Mouse (Mus musculus): ENCODE data around the gene Scamp4. TPM values are rescaled to one million over a fixed set of nuclear protein-coding genes. Genes with fewer than 3 reads are reported as not detected.

Gene Scamp4
- polyA plus RNA-seq, 1 experiment from 2014 or later: 107 TPM

- Histone ChIP-seq H3K27ac (no peak overlapping the region), H3K9ac (no peak overlapping the region), H3K4me1 (peaks cover 26% of the 10 kb centered on the region), H3K27me3 (no peaks in the 10 kb centered on the region), H3K9me3 (replicated peaks) (no peaks in the 10 kb centered on the region), H3K4me2 (no peak overlapping the region), H3K4me3 (replicated peaks) (no peak overlapping the region), H3K36me3 (peaks cover 19% of the 10 kb centered on the region)
- WGBS: 39% methylated on average over 8 of the region's 8 CpGs
- ATAC-seq (replicated peaks; ENCODE audit: low FRiP score): no peak
Observed at GRCm38 (mm10) chr10:80619465-80620244, 17.0 kb downstream of the Scamp4 start.

GRCm38 (mm10) chr10:80620365-80620764 lies 17.7 kb downstream of the Scamp4 start:
- 90% methylated on average over 9 of the region's 9 CpGs for WGBS
- peaks cover 33% of the 10 kb centered on the region for H3K4me1 ChIP-seq
- H3K9me3 ChIP-seq (replicated peaks): no peaks in the 10 kb centered on the region
- H3K4me2 ChIP-seq: no peak overlapping the region
- no peak overlapping the region for H3K9ac ChIP-seq
- peaks cover 17% of the 10 kb centered on the region for H3K36me3 ChIP-seq
- no peak overlapping the region for H3K4me3 ChIP-seq (replicated peaks)
- H3K27ac ChIP-seq: 0 out of 2 replicates have a peak overlapping the region, but pooled peaks have one; percentile 98
- no peaks in the 10 kb centered on the region for H3K27me3 ChIP-seq
- ATAC-seq (replicated peaks; ENCODE audit: low FRiP score): no peak

GRCm38 (mm10) chr10:80620796-80621689 lies 18.4 kb downstream of the Scamp4 start:
- 42% methylated on average over 16 of the region's 16 CpGs for WGBS
- Histone ChIP-seq H3K9ac (peak overlapping the region; percentile 52), H3K4me2 (peak overlapping the region; percentile 67), H3K4me3 (replicated peaks) (peak overlapping the region; percentile 81), H3K27ac (peak overlapping the region; percentile 98), H3K4me1 (peaks cover 40% of the 10 kb centered on the region), H3K27me3 (no peaks in the 10 kb centered on the region), H3K36me3 (peaks cover 12% of the 10 kb centered on the region; the same call in 1 of the 2 replicates), H3K9me3 (replicated peaks) (no peaks in the 10 kb centered on the region)
- no peak for ATAC-seq (replicated peaks; ENCODE audit: low FRiP score)

- ATAC-seq (replicated peaks; ENCODE audit: low FRiP score): no peak
Observed at GRCm38 (mm10) chr10:80621690-80621939, 18.9 kb downstream of the Scamp4 start.

DNA sequence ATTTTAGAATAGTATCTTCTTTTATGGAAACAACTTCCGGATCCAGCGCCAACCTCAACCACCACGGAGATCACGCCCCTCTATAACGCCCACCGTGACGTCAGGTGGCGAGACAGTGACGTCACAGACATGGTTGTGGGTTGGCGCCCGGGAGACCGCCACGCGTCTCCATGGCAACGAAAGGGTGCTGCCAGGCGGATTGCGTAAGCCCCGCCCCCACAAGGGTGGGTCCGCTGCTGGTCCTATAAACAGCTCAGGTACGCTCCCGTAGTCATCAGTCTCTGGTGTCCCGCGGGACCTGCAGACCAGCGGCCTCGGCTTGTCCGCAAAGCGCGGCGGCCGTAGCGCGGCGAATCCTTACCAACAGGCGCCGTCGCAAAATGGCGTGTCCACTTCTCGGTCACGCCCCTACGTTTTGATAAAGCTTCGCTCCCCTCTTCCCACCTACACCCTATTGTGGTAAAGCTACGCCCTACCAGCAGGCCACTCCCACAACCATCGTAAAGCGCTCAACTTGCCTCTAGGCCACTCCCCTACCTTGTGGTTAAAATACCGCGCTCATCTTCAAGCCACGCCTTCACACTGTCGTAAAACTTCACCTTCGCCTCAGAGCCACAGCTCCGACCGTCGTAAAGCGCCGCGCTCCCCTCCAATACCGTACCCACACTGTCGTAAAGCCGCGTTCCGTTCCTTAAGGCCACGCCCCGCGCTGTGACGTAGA lies 19.4 kb downstream of the Scamp4 start:
- H3K27ac ChIP-seq: peak overlapping the region; percentile 98
- H3K9ac ChIP-seq: peak overlapping the region; percentile 52
- H3K27me3 ChIP-seq: no peaks in the 10 kb centered on the region
- under 1% methylated on average over 64 of the region's 64 CpGs for WGBS
- H3K36me3 ChIP-seq: peaks cover 6% of the 10 kb centered on the region; the same call in 1 of the 2 replicates
- peak overlapping the region; percentile 81 for H3K4me3 ChIP-seq (replicated peaks)
- no peaks in the 10 kb centered on the region for H3K9me3 ChIP-seq (replicated peaks)
- ATAC-seq (replicated peaks; ENCODE audit: low FRiP score): peak; percentile 94
- peak overlapping the region; percentile 67 for H3K4me2 ChIP-seq
- H3K4me1 ChIP-seq: peaks cover 50% of the 10 kb centered on the region

More at GRCm38 (mm10) chr10:80621690-80621939, 18.9 kb downstream of the Scamp4 start:
- peak overlapping the region; percentile 81 for H3K4me3 ChIP-seq (replicated peaks)
- no peaks in the 10 kb centered on the region for H3K27me3 ChIP-seq
- H3K9ac ChIP-seq: peak overlapping the region; percentile 52
- peaks cover 6% of the 10 kb centered on the region; the same call in 1 of the 2 replicates for H3K36me3 ChIP-seq
- WGBS: 2% methylated on average over 9 of the region's 9 CpGs
- no peaks in the 10 kb centered on the region for H3K9me3 ChIP-seq (replicated peaks)
- H3K27ac ChIP-seq: peak overlapping the region; percentile 98
- peaks cover 45% of the 10 kb centered on the region for H3K4me1 ChIP-seq
- peak overlapping the region; percentile 67 for H3K4me2 ChIP-seq

GRCm38 (mm10) chr10:80622661-80623456 lies 20.2 kb downstream of the Scamp4 start, which contains the start of gene Csnk1g2:
Csnk1g2 (plus strand) TSS chr10:80622838.
- Histone ChIP-seq H3K4me3 (replicated peaks) (peak within 1 kb of the TSS; percentile 81), H3K9ac (peak within 1 kb of the TSS; percentile 85), H3K9me3 (replicated peaks) (no peaks in the 10 kb centered on the region), H3K36me3 (peaks cover 6% of the 10 kb centered on the region; the same call in 1 of the 2 replicates), H3K27me3 (no peaks in the 10 kb centered on the region), H3K4me1 (peaks cover 57% of the 10 kb centered on the region), H3K27ac (peak within 1 kb of the TSS; percentile 98), H3K4me2 (peak within 1 kb of the TSS; percentile 67)
- under 1% methylated on average over 78 of the region's 85 CpGs for WGBS
- ATAC-seq (replicated peaks; ENCODE audit: low FRiP score): no peak; the same call in 1 of the 2 replicates

- WGBS: 7% methylated on average over 15 of the region's 15 CpGs
Observed at GRCm38 (mm10) chr10:80623457-80624191, 21.0 kb downstream of the Scamp4 start.

GRCm38 (mm10) chr10:80625764-80626163 lies 23.1 kb downstream of the Scamp4 start:
- Histone ChIP-seq H3K4me2 (no peak overlapping the region), H3K27ac (0 out of 2 replicates have a peak overlapping the region, but pooled peaks have one; percentile 18), H3K36me3 (peaks cover 25% of the 10 kb centered on the region), H3K9me3 (replicated peaks) (no peaks in the 10 kb centered on the region), H3K27me3 (no peaks in the 10 kb centered on the region), H3K4me1 (peaks cover 78% of the 10 kb centered on the region), H3K9ac (no peak overlapping the region), H3K4me3 (replicated peaks) (no peak overlapping the region)
- 85% methylated on average over 4 of the region's 4 CpGs for WGBS
- no peak for ATAC-seq (replicated peaks; ENCODE audit: low FRiP score)

More at GRCm38 (mm10) chr10:80623457-80624191, 21.0 kb downstream of the Scamp4 start:
- ATAC-seq (replicated peaks; ENCODE audit: low FRiP score): no peak
- H3K9me3 ChIP-seq (replicated peaks): no peaks in the 10 kb centered on the region
- no peaks in the 10 kb centered on the region for H3K27me3 ChIP-seq
- H3K4me2 ChIP-seq: peak overlapping the region; percentile 67
- peaks cover 6% of the 10 kb centered on the region; the same call in 1 of the 2 replicates for H3K36me3 ChIP-seq
- peak overlapping the region; percentile 91 for H3K27ac ChIP-seq
- peak overlapping the region; percentile 85 for H3K9ac ChIP-seq
- peaks cover 65% of the 10 kb centered on the region for H3K4me1 ChIP-seq
- H3K4me3 ChIP-seq (replicated peaks): peak overlapping the region; percentile 81

DNA sequence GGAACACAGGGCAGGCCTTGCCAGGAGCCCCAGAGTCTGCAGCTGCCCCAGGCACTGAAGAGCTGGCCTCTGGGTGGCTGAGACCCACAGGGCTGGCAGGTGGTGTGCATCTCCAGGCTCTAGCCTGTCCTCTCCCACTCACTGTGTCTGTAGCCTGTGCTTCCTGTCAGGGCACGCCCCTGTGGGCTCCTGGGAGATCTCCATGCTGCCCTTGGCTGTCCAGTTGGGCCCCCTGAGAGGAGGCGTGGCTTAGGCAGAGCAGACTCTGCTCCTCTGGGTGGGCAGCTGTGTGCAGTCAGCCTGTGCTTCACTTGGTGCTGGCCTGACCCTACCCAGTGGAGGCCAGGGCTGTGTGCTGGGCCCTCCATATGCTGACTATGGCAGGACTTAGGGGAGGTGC lies 25.0 kb downstream of the Scamp4 start:
- H3K4me1 ChIP-seq: peaks cover 70% of the 10 kb centered on the region

GRCm38 (mm10) chr10:80628925-80629324 lies 26.3 kb downstream of the Scamp4 start:
- Histone ChIP-seq H3K9me3 (replicated peaks) (no peaks in the 10 kb centered on the region), H3K4me3 (replicated peaks) (no peak overlapping the region), H3K4me1 (peaks cover 63% of the 10 kb centered on the region), H3K27me3 (no peaks in the 10 kb centered on the region), H3K27ac (peak overlapping the region; percentile 78), H3K36me3 (peaks cover 31% of the 10 kb centered on the region), H3K4me2 (no peak overlapping the region), H3K9ac (no peak overlapping the region)
- ATAC-seq (replicated peaks; ENCODE audit: low FRiP score): no peak
- 77% methylated on average over 9 of the region's 9 CpGs for WGBS

More for the DNA sequence above, 25.0 kb downstream of the Scamp4 start:
- H3K9ac ChIP-seq: peak overlapping the region; percentile 23; the same call in 1 of the 2 replicates
- H3K27ac ChIP-seq: peak overlapping the region; percentile 78
- H3K27me3 ChIP-seq: no peaks in the 10 kb centered on the region
- peaks cover 25% of the 10 kb centered on the region for H3K36me3 ChIP-seq
- no peak overlapping the region for H3K4me3 ChIP-seq (replicated peaks)
- no peaks in the 10 kb centered on the region for H3K9me3 ChIP-seq (replicated peaks)
- 19% methylated on average over 2 of the region's 2 CpGs for WGBS
- ATAC-seq (replicated peaks; ENCODE audit: low FRiP score): peak; percentile 88
- peak overlapping the region; percentile 12 for H3K4me2 ChIP-seq

All from kidney, embryonic 15.5 days (tissue).